Mouse (Mus musculus): ENCODE results near the gene Abr.

Abr gene

DNA sequence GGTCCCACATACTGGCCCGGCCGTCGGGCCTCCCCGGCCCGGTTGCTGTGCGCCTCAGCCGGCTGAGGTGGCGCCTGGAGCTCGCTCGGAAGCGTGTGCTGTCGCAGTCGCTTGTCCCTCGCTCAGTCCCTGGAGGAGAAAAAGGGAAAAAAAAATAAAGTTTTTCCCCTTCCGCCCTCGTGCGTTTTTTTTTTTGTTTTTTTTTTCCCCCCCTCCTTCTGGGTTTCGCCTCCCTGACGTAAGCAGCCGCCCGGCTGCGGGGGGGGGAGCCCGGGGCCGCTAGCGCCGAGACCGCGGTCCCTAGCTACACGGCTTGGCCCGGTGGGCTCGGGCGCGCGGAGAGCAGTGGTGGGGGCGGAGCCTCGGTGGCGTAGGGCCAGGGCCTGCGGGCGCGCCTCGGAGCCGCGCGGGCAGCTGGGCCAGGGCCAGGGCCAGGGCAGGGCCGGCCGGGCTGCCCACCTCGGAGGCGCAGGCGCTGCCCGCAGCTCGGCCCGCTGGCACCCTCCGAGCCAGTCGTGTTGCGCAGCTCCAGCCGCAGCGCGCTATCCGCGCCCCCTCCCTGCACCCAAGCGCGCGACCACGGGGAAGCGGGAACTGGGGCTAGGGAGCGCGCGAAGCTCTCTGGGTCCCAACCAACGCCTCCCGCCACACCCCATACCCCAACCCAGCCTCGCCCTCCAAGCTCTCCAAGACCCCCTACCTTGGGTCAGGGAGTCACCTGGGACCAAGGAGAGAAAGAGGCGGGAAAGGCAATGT, 1.3 kb upstream of the Abr start:
- DNase-seq (ENCODE audit: low spot score in 2 of 2) = peak; percentile 48 to 83

DNA sequence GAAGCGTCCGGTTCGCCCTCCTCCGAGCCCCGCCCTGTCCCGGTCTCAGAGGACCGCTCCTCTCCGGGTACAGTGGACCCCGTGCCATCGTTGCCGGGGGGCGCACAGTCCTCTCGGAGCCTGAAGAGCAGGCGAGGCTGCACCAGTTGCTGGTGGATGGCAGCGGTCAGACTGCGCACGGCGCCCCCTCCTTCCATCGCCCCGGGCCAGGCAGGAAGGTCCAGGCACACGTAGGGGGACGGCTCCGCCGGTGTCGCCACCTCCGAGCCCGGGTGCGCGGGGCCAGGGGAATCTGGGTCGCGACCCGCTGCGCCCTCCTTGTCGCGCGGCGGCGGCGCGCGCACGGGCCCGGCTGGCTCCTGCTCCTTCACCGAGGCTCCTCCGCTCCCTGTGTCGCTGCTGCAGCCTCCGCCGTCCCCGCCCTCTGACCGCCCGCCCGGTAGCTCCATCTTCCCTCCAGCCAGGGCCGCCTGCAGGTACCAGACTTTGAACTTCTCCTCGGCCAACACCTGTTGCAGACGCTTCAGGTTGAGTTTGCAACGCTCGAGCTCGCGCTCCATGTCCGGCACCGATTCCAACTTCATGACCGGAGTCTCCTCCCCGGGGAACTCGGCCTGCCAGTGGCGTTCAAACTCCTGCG, 572 bp upstream of the Abr start:
- DNase-seq (ENCODE audit: low spot score in 2 of 2) = peak; percentile 29 to 39

DNA sequence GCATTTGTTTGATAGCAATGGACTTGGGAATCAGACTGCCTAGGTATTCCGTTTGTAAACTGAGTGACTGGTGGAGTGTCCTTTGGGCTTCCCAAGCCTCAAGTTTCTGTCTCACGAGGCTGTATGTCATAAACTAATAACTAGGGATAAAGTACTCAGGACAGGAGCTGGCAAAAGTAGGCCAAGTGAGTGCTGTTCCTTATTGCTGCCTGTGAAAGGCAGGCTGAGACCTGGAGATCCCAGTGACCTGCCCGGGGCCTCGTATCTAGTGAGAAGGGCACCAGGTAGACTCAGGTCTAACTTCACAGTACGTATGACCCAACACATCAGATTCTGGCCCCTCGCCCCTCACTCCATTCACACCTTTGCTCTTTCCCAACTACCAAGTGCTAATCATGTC, 4.0 kb downstream of the Abr start:
- DNase-seq (ENCODE audit: low spot score in 2 of 2) = no peak

DNA sequence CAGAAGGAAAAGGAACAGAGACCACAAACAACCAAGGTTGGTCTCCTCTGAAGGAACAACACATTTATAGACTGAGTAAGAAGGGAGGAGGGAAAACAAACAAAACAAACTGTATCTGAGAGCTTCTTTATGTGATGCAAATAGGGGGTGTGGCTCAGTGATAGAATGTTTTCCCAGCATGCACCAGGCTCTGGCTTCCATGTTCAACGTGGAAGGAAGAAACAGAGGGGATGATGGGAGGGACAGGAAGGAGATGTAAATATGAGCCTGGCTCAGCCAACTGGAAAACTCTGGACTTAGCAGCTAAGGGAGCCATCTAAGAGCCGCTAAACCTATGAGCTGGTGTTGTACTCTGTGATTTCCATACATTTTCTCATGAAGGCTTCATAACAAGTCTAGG, 7.9 kb downstream of the Abr start:
- DNase-seq (ENCODE audit: low spot score in 2 of 2) = no peak

DNA sequence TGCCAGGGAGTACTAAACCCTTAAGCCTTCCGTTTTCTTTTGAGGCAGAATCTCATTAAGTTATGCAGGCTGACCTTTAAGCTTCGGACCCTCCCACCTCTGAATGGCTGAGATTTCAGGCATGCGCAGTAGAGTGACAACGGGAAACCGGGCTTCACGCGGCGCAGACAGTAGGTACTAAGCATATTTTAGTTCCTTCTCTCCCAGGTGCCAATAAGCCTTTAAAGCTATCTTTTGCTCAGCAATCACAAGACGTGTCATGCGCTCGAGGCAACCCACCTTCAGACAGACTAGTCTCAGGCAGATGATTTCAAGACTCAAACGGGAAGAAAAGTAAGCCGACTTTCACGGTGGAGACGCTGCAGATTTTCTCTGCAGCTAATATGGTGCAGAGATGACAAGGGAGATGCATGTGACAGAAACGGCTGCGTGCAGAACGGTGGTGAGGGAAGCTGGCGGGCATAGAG, 9.4 kb downstream of the Abr start:
- DNase-seq (ENCODE audit: low spot score in 2 of 2) = peak in 1 of 2 experiments; percentile 51

DNA sequence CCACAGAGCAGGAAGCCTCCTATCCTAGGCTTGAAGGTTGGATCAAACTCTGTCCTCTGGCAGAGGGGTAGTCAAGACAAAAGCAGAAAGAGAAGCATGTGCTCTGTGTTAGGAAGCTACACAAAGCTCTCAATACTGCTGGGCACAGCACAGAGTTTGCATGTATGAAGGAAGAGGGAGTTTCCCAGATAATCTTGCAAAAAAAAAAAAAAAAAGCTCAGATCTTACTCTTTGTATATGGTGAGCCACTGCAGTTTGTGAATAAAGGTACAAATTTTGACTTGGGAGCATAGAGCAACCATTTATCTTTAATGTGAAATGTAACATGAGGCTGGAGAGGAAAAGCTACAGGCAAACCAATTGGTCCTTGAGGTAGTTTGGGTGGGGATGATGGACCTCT, 11.2 kb downstream of the Abr start:
- no peak for DNase-seq (ENCODE audit: low spot score in 2 of 2)

DNA sequence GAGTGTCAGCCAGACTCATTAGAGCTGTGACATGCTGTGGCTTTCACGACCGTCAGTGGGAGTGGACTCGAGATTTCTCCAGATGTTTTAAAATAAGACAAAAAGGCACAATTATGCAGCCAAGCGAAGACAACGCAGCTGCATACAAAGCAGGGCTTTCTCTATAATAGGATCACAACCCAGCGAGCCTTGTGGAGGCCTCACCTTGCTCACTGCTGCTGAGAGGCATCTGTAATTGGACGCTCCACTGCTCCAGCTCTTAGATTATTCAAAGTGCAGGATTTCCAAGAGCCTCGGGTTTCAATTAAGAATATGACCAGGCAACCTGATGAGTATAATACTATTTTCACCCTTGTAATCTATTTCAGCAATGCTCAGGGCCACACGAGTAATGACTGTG, 15.6 kb downstream of the Abr start:
- DNase-seq (ENCODE audit: low spot score in 2 of 2) = no peak

DNA sequence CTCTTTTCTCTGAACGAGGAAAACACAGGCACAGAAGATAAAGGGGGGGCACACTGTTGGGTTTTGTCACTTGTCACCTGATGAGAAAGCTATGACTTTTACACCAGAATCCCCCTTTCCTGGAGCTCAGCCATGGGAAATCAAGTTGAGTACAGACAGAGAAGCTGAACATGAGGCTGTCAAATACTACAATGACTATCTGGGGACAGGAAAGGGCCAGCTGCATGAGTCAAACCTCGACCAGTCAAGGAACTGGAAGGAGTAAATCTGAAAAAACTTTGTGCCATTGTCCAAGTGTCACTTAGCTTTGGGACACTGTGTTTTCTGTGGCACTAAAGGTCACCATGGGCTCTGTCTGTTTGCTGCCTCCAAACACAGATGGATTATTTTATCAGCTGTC, 22.9 kb downstream of the Abr start:
- DNase-seq (ENCODE audit: low spot score in 2 of 2) = no peak

DNA sequence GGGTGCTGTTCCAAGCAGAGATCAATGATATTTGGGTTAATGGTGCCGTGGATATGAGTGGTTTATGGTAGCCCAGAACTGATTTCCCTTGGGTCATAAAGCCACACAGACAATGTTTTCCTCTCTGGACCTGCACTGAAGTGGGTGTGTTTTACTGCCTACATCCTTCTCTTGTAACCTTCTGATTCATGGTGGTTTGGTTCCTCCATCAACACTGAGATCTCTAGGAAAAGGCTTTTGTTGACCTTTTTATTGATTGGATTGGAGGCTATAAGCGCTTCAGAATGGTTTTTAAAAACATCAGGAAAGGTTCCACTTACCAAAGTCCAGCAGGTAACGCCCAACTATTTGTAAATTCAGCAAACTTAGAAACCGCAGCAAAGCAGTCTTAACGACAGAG, 23.4 kb downstream of the Abr start:
- DNase-seq (ENCODE audit: low spot score in 2 of 2) = no peak

DNA sequence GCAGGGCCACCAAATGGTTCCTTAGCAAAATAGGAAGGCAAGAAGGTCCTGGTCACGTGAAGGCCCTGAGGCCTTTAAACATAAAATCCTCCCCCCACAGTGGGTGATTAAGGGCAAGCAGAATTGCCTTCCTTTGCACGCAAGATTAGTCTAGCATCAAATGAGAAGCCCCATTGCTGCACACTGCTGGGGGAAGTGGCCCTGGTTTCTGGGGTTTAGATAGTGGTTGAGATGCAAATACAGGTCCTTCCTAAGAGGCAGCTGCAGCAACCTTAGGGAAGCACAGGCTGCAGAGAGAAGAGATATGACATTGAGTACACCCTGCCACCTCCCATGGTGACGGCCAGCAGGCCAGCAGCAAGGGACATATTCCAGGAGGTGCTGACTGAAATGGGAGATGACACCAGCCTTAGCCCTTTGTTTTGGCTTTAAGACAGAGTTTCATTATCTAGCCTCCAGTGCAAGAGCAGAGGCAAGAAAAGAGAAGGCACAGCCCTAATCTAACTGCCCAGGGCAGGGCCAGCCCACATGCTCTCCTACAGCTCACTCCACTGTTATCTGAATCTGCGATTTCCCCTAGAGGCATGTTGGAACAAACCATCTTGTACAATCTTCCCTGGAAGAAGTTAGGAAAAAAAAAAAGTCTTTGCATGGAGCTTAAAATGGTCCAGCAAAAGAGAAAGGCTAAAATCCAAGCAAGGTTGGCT, 28.3 kb downstream of the Abr start:
- DNase-seq (ENCODE audit: low spot score in 2 of 2) = no peak

DNA sequence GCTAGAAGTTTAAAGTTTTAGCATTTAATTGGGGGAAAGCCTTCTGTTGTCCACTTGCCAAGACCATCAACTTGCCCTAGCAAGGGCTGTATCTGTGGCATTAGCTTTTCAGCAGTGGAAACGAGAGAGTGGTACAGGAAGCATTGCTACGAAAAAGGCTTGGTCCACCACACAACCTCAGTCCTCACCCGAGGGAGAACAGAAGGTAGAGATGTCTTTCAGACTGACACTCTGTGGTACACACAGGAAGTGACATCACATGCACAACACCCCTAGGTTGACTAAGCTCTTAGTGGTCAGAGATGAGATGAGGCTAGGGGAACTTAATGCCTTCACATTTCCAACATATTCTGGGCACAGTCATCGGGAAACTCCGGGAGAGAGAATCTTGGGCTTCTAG, 32.4 kb downstream of the Abr start:
- DNase-seq (ENCODE audit: low spot score in 2 of 2) = no peak

DNA sequence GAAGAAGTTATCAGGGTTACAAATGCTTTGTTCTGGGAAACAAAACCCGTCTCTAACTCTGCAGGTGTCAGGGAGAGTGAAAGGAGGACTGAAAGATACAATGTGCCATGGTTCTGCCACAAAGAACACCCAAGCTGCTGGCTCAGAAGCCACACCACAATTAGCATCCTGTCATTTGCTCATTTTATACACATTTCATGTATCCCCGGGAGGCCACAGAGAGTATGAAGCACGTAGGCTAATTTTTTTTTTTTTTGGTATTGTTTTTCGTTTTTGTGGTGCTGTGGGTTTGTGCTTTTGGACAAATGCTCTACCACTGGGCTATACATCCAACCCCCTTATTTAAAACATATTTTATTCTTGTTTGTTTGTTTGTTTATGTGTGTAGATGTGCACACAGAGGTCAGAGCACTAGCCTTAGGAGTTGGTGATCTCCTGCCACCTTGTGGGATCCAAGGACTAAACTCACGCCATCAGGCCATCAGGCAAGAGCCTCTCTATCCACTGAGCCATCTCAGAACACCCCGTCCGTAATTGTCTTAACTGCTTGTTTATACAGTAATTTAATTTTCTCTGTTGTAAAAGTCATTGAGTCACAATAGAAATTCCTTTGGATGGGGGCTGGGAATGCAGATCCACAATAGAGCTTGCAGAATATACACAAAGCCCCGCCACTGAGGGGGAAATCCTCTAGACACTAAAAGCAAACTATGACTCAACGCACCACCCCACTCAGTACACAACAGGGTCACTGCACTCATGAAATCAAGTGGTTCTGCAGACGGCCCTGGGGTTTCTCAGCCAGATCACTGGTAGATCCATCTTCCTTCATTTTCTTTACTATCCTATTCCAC, 33.3 kb downstream of the Abr start:
- DNase-seq (ENCODE audit: low spot score in 2 of 2) = no peak

DNA sequence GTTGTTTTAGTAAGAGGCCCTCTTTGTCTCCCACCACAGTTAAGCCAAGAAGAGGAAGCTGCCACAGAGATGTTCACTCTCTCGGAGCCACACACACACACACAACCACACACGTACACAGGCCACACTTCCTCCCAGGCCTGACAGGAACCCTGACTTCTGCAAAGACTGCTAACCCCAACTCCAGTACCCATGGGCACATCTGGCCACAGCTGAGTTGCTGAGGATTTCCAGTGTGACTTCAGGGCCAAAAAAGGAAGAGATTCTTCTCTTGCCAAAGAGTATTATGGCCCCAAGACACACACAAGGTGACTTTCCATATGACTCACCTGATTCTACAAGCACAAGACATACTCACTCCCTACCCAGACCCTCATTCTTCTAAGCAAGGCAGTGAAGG, 34.1 kb downstream of the Abr start:
- no peak for DNase-seq (ENCODE audit: low spot score in 2 of 2)

DNA sequence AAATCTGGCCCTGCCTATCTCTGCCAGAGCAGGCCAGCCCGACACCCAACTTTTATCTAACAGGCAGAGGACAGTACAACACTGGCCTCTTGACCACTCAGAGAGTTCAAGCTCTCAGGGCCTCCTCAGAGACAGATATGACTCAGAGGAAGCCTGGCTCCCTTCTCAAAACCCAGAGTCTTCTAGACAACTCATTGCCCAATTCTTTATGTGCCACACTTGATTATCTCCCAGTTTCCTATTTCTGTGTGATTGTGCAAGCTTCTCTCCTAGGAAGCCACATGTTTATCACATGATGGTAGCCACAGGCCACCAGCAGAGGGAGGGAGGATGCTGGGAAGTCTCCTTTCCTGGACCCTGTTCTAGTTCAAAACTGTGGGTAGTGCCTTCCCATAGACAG, 34.8 kb downstream of the Abr start:
- no peak for DNase-seq (ENCODE audit: low spot score in 2 of 2)

DNA sequence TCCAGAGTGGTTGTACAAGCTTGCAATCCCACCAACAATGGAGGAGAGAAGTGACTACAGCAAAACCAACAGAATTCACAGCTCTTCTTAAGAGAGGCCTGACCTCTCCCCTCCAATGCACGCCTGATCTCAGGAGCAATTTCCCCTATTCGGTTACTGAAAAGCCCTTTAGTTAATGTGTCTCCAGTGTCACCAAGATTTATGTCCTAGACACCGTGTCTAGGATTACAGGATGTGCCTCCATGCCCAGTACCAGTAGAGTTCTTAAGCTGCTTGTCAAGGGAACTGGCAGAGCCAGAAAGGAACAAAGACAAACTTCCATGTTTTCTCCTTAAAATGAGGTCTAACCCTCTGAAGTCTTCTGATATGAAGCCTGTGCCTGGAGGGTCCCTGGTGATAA, 36.0 kb downstream of the Abr start:
- no peak for DNase-seq (ENCODE audit: low spot score in 2 of 2)

DNA sequence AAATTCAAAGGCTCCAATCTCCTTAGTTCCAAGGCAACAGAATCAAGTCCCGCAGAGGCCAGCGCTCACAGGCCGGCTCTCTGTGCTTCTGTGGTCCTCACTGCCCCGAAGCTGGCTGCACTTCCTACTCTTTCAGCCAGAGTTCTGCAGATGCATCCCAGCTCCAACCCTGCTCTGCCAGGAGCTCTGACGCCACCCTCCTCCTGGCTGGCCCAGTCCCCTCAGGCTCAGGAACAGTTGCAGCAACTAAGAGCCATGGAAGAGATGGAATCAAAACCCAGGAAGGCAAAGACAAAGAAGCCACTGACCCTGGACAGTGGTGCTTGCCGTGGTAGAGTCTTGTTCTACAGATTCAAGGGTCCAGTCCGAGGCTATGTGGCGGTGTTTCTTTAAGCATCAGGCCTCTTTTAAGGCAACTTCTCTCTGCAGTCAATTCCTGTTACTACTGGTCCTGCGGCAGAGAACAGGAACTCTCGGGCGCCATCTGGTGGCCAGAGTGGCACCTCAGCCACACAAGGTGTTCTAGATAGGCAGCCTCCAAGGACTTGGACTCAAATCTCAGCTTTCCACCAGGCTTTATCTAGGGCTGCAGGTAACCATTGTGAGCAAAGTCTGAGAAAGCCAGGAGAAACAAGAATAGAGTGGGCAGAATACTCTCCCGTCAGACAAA, 44.4 kb downstream of the Abr start:
- peak; percentile 94 to 95 for DNase-seq (ENCODE audit: low spot score in 2 of 2)

DNA sequence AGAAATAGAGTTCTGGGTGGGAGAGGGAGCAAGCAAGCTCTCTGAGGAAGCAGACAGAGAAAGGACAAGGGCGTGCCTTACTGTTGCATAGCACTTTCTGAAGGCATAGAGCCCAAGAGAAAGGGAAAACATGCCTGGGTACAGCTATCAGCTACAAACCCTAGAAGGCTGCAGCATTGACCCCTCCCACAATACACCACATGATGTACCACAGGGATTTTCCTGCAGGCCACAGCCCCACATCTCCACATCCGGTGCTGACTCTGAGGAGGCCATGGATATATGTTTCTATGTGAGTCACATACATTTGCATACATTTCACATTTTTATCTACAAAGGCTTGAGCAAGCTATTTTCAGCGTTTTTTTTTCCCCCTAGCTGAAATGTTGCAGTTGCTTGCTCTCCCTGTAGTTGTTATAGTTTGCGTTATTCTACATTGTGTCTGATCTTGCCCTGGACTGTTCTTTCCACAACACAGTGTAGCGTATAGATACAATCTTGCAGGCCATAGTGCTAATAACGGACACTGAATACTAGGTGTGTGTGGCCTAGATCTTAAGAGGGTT, 49.2 kb downstream of the Abr start:
- DNase-seq (ENCODE audit: low spot score in 2 of 2) = no peak

DNA sequence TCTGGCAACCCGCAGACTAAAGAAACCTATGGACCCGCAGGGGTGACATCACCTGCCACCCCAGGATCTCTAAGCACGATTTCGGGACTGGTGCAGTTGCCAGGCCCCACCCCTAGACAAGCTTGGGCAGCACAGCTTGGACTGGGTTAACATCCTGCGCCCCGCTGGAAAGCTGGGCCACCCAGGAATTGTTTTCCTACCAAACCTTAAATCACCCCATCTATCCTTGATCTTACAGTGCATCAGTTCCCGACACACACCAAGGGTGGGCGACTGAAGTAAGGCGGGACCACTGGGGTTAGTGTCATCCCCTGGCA, 50.5 kb downstream of the Abr start:
- no peak for DNase-seq (ENCODE audit: low spot score in 2 of 2)

DNA sequence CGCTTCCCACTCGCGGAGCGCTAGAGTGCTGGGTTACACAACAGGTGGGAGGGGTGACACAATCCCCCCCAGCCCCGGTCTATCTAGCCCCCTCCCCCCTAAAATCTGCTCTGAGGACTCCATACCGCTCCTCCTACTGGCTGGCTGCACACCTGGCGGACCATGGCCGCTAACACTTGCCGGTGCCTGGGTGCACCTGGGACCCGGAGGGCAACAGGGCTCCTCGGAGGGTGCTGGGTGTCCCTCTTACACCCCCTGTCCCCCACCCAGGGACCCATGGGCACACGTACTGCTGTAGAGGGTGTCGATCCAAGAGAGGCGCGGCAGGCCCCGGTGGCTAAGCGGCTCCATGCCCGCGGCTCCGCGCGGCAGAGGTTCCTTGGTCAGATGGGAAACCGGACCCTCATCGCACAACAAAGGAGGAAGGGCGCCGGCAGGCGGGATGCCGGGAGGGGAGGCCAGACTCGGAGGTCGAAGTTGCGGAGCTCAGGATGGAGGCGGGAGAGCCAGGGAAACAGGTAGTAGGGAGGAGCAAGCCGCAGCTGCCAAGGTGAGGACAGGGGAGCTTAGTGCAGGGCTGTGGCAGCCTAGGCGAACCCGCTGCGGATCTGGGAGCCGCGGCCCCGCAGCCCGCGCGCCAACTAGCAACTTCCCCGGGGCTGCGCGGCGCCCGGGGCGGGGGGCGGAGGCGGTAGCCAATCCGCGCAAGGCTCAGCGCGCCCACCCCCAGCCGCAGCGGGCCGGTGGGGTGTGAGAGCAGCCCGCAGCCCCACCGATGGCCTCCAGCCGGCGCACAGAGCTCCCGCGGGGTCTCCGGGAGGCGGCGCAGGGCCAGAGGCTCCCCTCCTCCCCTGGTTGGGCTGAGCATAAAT, 51.1 kb downstream of the Abr start:
- peak in 1 of 2 experiments; percentile 59 for DNase-seq (ENCODE audit: low spot score in 2 of 2)

DNA sequence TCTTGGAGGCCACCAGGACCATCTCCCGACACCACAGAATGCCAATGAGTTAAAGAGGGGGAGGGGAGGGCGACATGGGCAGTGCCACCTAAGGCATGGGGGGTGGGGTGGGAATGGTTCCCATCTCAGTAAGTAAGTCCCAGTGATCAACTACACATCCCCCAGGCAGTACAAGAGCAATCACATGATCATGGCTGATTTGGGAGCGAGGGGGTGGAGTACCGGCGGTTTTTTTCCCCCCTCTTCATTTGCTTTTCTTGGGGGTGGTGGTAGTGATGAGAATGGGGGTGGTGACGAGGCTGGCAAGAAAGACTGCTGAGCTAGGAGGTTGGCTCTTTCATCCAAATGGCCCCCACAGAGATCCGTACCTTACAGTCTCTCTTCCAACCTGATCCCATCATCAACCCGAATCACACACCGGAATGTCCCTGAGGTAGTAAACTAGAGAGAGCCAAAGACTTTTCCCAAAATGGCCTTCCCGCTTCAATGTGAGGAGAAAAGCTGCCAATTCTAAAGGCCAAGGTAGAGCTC, 51.8 kb downstream of the Abr start:
- no peak for DNase-seq (ENCODE audit: low spot score in 2 of 2)
